Mouse (Mus musculus): Measurements from ENCODE around the gene Ess2. TPM values are rescaled to one million over a fixed set of nuclear protein-coding genes. Genes with fewer than 3 reads are reported as not detected.
"Not testable (repeated sequence)": the region's sequence is repeated elsewhere in the genome, so short reads cannot be mapped to it uniquely, and the experiment has no call there.

Ess2 gene
- total RNA-seq (2021): 10 to 100 TPM; 27.8 to 32.2 TPM
- long read RNA-seq, experiment 1, transcript Ess2-201 (10 exons, 2,821 nt): major isoform, 24 of 40 reads
- long read RNA-seq, experiment 1, transcript Ess2-205 (10 exons, 2,785 nt): minor isoform, 8 of 40 reads
- long read RNA-seq, experiment 1, partial matches to known transcripts: 2 of 40 reads
- long read RNA-seq, experiment 1, other reads (novel, unspliced or antisense): 6 of 40 reads
- long read RNA-seq, experiment 2, transcript Ess2-205 (10 exons, 2,785 nt): minor isoform, 10 of 49 reads
- long read RNA-seq, experiment 2, transcript Ess2-201 (10 exons, 2,821 nt): major isoform, 21 of 49 reads
- long read RNA-seq, experiment 2, partial matches to known transcripts: 7 of 49 reads
- long read RNA-seq, experiment 2, other reads (novel, unspliced or antisense): 11 of 49 reads

DNA sequence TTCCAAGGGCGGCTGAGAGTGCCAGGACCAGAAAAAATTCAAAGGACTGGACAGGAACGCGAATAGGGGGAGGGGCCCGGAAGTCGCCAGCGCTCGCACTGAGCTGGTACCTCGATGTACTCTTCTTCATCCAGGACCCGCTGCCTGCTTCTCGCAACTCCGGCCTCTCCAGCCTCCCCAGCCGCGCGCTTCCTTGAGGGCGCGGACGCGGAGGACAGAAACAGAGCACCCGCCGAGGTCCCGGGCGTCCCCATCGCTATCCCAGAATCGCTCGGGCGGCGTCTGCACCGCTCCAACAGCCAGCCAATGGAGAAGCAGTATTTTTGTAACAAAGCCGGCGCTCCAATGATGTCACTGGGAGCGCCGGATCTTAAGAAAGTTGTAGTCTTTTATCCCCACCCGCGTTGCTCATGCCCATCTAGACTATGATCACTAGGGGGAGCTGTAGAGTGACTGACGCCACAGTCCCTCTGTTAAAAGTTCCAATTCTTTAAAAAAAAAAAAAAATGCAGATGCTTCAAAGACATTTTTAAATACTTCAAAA lies at the start of gene Ess2:
Ess2 (minus strand) TSS at position 297 of the 544 bp plus-strand sequence.
- DNase-seq (ENCODE audit: low spot score in 2 of 2): peak; percentile 89 to 96

DNA sequence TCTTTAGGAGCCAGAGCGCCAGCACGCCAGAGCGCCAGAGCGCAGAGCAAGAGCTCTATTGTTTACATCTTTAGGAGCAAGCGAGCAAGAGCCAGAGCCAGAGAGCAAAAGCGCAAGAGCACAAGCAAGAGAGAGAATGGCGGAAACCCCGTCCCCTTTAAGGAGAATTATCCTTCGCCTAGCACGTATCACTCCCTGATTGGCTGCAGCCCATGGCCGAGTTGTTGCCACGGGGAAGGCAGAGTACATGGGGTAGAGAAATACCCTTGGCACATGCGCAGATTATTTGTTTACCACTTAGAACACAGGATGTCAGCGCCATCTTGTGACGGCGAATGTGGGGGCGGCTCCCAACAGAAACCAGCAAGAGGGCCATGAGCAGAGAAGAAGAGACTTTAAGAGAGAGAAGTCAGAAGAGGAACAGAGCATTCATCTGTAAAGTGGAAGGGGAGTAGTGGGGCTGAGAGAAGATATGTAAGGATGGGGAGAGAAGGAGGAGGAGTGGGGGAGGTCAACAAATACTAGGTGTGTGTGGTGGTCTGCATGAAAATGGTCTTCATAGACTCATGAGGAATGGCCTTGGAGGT lies 45.0 kb upstream of the Ess2 start:
- not testable (repeated sequence) for DNase-seq (ENCODE audit: low spot score in 2 of 2)

DNA sequence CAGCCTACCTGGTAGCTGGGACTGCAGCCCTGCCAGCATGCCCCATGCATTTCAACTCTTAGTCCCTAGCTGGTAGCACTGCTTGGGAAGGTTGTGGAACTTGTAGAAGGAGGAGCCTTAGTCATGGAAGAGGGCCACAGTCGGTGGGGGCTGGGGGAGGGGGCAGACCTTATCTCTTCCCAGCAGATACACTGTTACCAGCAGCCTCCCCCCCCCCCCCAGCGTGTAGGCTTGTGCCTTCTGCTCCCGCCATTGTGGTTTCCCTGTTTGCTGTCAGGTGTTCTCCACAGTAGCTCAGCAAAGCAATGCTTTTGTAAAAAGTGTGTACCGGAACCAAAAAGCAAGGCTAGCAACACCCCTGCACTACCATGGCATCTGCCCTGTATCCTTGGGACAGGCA lies 40.5 kb upstream of the Ess2 start:
- DNase-seq (ENCODE audit: low spot score in 2 of 2): no peak

DNA sequence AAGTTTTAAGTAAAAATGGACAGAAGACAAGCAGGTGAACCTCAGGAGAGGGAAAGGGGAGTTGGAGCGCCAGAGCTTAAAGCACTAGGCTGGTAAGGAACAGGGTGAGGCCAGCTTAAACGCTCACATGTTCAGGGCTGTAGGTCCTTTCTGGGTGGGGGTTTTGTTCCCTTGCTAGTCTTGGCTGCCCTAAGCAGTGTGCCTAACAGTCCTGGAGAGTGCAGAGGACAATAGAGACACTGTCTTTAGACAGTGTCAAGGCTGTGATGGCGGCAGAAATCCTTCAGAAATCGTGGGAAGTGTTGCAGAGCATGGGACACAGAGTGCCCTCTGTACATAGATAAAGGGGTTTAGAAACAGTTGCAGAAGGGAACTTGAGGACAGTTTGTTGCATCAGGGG lies 38.9 kb upstream of the Ess2 start:
- DNase-seq (ENCODE audit: low spot score in 2 of 2): no peak

DNA sequence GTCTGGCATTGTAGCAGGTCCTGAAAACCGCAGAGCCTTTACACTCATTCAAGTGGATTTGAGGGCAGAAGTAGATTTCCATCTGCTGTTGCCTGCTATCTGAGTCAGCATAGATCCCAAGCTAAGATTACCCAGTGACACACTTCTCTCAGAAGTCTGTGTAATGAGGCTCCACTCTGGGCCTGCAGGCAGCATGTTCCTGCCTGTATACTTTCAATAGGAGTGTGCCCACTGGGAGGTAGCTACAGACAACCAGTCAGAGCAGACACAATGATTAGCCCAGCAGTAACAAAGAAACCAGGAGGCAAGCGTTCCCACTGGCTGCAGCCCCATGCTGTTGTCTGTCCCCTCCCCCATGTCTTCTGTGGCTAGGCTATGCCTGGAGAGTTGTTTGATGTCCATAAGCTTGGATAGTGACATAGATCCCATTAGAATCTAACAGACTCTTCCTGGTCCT lies 38.3 kb upstream of the Ess2 start:
- no peak for DNase-seq (ENCODE audit: low spot score in 2 of 2)

DNA sequence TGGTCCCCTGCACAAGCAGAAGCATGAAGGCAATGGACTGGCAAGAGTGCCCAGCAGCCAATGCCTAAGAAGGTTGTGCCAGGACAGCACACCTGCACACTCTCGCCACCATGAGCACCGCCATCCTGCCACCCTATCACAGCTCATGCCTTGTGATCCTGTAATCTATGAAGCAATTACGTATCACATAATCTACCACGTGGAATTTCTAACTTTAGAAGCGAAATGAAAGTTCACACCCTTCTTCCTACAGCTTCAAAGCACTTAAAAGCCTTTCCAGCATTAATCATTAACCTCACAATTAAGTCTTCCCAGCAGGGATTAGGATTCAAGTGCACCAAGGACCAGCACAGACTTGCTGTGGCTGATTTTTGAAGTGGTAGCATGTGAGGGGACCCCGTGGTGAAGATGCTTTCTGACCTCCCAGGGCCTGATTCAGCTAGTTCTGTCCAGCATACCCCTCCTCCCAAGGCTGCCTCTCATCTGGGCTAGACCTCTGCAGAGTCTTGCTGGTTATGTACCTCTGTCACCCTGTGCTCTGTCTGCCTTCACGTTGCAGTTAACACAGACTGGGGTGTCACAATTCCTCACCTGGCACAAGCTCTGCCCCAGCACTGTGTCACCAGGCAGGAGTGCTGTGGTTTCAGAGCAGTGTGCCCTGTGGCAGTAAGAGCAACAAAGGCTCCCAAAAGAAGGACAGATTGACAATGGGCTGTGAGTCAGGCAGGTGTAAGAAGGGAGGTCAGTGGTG lies 34.1 kb upstream of the Ess2 start:
- no peak for DNase-seq (ENCODE audit: low spot score in 2 of 2)

DNA sequence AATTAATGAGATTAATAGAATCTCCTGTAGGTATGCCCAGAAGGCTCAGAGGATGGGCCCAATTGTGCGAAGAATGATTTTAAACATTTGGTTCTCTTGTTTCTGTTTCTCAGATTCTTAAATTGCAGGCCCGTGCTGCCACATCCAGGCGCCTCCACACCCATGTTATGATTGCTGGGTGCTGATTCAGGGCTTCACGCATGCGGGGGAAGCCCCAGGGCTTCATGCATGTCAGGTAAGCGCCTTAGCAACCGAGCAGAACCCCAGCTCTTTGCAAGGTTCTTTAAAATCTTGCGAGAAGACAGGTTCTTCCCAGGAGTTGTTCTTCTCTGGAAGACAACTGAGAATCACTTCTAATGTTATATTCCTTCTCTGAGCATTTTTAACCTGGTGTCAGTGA lies 32.3 kb upstream of the Ess2 start:
- no peak for DNase-seq (ENCODE audit: low spot score in 2 of 2)

DNA sequence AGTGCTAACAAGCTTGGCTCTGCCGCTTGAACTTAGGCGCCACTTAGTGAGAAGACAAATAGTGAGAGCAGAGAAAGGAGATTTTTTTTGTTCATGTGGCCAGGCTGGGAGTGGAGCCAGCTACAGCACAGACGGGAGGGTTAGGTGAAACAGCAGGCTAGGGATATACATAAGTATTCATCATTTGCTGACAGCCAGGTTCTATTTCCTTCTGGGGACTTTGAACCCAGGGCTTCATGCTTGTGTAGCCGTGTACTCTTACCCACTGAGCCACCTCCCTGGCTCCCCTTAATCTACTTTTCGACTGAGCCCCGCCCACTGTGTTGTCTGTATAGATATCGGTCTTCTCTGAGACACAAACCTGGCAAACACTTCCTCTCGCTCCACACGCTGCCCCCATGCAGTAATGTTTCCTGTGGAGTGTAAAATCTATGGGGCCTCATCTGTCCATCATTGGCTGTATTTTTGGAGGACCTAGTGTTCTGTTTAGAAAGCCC lies 28.2 kb upstream of the Ess2 start:
- no peak for DNase-seq (ENCODE audit: low spot score in 2 of 2)

DNA sequence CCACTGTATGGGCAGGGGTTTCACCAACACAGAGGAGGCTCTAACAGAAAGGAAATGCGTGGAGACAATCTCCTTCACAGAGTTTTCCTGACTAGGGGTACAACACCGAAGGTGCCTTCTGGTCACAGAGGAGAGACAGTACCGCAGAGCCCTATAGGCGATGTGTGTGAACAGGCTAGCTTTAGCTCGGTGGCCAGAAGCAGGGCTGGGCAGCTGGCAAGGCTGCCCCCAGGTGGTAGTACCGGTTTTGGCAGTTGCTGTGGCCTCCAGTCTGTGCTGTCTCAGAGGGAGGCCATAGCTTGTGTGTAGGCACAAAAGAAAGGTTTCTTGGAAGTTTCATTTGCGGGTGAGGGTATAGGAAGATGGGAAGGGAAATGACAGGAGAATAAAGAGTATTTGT lies 27.7 kb upstream of the Ess2 start:
- DNase-seq (ENCODE audit: low spot score in 2 of 2): no peak

DNA sequence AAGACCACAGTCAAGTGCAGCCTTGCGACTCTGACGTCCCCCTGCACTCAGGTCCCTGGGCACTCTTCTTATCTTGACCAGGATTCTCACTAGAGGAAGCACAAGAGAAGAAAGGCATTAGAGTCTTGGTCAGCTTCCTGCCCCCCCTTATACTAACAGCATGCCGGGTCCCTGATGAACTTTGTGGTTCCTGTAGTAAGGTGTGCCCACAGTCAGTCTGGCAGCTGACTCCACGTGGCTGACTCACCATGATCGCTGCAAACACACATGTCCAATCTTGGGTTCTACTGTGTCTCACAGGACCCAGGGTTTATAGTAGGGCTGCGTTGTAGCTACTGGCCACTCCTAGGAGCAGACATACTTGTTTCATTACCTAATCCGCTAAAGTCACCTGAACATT lies 27.0 kb upstream of the Ess2 start:
- no peak for DNase-seq (ENCODE audit: low spot score in 2 of 2)

DNA sequence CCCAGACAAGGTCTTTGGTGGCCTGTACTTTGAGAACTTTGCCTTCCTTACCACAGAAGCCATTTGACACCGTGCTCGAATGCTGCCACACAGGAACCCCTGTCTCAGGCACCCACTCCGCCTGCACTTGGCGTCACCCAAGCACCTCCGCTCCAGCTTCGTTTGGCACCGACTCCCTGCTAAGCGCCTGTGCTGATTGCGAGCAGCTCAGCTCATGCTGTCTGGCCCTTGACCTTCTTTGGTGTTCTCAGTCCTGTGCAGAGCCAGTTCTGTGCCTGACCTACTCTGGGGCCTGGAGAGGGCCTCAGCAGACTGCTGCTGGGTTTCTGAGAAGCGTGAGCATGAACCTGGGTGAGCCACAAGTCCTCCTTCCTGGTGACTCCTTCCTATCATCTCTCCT lies 25.6 kb upstream of the Ess2 start:
- DNase-seq (ENCODE audit: low spot score in 2 of 2): no peak

DNA sequence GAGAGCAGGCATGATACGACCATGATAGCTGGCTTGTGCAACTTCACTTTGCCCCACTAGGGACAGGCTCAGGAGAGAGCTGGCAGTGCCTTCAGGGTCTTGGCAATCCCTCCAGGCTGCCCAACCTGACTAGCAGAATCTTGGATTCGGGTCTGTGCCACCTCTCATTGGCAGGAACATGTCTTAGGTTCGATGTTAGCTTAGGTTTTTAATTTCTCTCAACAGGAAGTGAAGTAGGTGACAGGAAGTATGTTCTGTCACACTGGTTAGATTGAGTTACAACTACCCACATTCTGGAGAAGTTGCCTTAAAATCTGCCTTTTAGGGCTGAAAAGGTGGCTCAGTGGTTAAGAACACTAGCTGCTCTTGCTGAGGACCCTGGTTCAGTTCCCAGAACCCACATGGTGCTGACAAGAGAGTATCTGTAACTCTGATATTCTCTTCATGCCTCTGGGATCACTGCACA lies 23.3 kb upstream of the Ess2 start:
- DNase-seq (ENCODE audit: low spot score in 2 of 2): no peak

DNA sequence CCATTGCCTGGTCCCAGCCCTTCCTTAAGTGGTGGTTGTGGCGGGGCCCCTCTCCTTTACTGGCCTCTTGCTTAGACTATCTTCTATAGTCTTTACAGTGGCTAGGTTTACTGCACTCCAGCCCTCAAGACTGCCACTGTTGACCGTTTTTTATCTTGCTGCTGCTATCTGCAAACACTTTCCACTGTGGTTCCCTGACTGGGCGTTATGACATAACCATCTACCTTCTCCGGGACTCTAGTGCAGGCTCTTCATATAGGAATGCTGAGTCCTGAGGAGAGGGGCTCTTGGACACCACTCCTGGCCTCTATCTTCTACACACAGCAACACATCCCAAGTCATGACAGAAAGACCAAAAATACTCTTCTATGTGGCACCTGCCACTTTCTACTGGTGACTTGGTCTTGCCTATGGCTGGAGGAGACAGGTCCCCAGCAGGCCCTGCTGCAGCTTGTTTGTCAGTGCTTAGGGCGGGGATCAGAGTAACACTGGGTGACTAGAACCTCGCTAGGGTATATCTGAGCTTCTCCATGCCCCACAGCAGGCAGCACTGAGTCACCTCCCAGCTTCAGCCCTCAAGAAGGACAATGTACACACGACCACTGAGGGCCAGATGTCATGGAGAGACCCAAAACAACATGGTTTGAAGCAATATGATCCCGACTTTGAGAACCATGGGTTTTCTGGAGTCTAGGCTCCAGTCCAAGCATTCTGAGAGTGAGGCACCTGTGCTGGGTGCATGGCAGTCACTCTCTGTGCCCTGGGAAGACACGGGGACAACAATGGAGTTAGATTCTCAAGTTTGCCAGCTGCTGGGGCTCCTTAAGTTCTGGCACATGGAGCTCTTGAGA lies 22.7 kb upstream of the Ess2 start:
- DNase-seq (ENCODE audit: low spot score in 2 of 2): no peak

DNA sequence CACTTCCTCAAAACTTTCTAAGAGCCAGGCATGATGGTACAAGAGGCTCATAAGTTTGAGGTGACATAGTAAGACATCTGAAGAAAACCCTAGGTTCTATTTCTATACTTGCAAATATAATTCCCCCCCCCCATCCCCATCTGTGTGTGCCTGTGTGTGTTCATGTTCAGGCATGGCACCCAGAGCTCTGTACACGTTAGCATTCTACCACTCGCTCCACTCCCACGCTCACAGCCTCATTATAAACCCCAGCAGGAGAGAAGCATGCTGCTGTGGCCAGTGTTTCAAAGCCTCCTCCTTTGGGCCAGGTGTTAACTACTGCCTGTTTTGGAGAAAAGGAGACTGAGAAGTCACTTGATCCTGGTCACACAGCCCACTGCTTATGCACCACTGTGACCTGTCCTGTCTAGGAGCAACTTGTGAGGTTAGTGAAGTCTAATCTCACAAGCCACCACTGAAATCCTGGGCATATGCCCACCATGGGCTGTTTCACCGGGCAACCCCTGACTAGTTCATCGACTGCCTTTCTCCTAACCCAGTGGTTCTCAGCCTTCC lies 20.8 kb upstream of the Ess2 start:
- DNase-seq (ENCODE audit: low spot score in 2 of 2): no peak

DNA sequence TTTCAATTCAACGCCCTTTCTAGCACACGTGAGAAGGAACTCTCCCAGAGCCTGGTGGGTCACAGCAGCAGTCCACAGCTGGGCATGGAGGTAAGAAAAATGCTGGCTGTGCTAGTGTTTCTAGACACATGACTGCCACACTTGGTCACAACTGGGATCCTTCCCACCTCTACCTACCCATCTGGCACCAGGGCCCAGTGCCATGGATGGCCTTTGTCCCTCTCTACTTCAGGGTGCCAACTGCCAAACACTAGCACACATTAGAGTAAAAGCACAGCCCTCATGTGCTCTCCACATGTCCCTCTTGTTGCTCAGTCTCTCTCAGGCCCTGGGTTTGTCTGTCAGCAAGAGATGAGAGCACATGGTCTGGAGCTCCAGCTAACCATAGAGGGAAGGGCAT lies 18.5 kb upstream of the Ess2 start:
- no peak for DNase-seq (ENCODE audit: low spot score in 2 of 2)

DNA sequence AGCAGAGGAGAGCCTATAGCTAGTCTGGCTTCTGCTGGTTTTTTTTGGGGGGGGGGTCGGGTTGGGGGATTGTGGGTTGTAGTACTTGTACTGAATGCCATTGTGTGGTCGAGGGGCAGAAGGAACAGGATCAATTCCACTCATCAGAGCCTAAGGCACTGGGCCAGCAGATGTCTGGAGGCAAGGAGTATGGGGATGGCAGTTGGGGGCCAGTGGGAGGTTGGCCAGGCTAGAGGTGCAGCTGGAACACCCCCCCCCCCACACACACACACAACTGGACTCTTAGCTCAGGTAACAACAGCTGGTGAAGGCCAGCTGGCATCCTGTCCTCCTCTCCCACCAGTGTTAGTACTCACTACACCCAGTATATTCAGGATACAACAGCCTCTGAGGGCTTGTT lies 18.1 kb upstream of the Ess2 start:
- no peak for DNase-seq (ENCODE audit: low spot score in 2 of 2)

DNA sequence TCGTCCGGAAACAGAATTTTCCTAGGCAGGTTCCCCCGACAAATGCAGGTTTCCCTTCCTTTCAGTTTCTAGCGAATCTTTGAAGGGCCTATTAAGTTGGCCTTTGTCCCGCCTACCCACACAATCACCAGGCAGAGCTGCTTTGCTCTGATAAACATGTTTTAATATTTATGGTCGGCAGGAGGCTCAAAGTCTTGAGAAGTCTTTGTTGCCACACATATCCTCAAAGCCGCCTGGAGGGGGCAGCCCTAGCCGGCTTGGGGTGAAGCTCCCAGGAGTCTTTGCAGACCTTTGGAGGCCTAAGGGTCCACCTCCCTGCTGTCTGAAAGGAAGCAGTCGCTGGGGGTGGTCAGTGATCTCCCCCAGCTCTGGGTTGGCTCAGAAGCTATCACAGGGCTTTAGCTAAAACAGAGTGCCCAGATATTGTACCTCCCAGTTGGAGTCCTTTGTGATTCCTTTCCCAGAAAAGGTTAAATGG lies 17.5 kb upstream of the Ess2 start:
- peak; percentile 61 to 66 for DNase-seq (ENCODE audit: low spot score in 2 of 2)

DNA sequence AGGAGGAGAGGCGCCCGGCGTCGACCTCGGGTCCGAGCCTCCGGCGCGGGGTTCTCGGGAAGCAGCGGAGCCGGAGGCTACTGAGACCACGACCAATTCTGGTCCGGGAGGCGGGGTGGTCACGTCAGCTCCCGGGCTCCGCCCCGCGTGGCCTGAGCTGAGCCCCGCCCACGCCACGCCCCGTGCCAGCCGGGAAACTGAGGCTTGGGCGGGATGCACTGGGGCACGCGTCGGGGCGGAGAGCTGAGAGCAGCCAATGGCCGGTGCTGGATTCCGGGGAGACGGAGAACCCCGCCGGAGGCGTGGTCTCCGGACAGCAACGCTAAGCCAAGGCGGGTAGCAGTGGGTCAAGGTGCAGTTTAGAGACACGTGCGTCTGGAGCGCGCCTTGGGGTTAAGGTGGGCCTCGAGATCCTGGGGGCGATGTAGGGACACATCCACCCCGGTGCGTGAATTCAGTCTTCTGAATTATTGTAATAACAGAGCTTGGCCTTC lies 17.0 kb upstream of the Ess2 start, which contains the start of gene Slc25a1:
Slc25a1 (minus strand) TSS at position 133 of the 494 bp plus-strand sequence.
- peak; percentile 77 to 88 for DNase-seq (ENCODE audit: low spot score in 2 of 2)

DNA sequence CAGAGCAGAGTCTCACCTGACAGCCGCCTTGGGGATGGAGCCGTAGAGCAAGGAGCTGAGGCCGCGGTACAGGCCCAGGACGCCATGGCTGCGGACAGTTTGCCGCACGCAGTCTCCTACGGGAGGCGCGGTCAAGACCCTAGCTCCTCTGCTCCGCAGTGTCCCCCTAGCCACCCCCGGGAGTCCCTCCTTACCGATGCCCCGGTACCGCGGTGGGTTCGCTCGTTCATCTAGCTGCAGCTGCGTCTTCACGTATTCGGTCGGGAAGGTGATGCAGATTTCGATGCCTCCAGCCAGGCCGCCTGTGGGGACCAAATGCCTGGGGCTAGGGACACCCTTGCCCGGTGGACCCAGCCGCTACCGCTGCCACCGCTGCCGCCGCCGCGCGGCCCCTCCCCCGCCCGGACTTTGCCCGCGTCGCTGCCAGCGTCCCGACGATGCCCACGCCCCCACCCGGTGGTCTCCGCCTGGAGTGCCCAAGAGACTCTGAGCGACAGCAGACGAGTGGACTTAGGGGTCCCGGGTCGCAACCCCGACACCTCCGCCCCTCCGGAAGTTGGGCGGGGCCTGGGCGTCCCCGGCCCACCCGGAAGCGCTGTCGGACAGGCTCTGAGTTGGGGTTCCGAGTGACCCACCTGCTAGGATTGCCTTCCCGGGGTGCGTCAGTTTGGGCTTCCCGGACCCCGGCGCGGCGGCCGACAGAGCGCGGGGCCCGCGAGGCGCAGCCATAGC lies 16.4 kb upstream of the Ess2 start:
- DNase-seq (ENCODE audit: low spot score in 2 of 2): peak in 1 of 2 experiments; percentile 29
